16 mouse cellular contexts compared by ENCODE assay signal in genomic region chr3:152564516-152565113, GRCm38 (mm10).
"Had no signal": no experiment of that assay in that cellular context is flagged by ENCODE, and none has a peak within 500 bp of the region (broad histone marks: within the 10 kb centered on the region; RNA-seq: fewer than 3 reads in every experiment).

No protein-coding gene starts in this region.

- H3K27ac ChIP-seq: liver, embryonic 14.5 days; midbrain, embryonic 10.5 days; midbrain, embryonic 12.5 days; neural tube, embryonic 12.5 days; stomach, embryonic 15.5 days; stomach, postnatal 0 days had no signal

- H3K4me1 ChIP-seq: midbrain, embryonic 12.5 days; neural tube, embryonic 12.5 days had no signal

- H3K36me3 ChIP-seq: midbrain, embryonic 10.5 days; midbrain, embryonic 12.5 days; neural tube, embryonic 12.5 days; stomach, embryonic 15.5 days had no signal

- DNase-seq: lung, adult 18-20 months; lung, embryonic 14.5 days; lung, postnatal 10 days; lung, postnatal 4 days; midbrain, embryonic 14.5 days; right cerebral cortex, postnatal 14 days; thymus, adult 2 months; thymus, postnatal 25 days; thymus, postnatal 4 days had no signal

- H3K9me3 ChIP-seq: midbrain, embryonic 10.5 days; midbrain, embryonic 12.5 days; neural tube, embryonic 12.5 days; stomach, embryonic 15.5 days had no signal

- ATAC-seq: midbrain, embryonic 16.5 days had no signal

- H3K4me3 ChIP-seq: midbrain, embryonic 10.5 days; midbrain, embryonic 12.5 days; neural tube, embryonic 12.5 days; stomach, embryonic 15.5 days had no signal

- H3K27me3 ChIP-seq: midbrain, embryonic 12.5 days; neural tube, embryonic 12.5 days; stomach, embryonic 15.5 days had no signal
